Mouse (Mus musculus) frontal cortex, adult 2 months (tissue): ENCODE measurements around the gene Slc17a5. TPM values are rescaled to one million over a fixed set of nuclear protein-coding genes. Genes with fewer than 3 reads are reported as not detected.
A peak's percentile ranks its signal among the peaks of the same experiment; 100 is the strongest.

Source experiments
- DNase-seq, 2 experiments: peaks; one replicate each; pipeline ENCODE4 v3.0.0; 2022; ENCODE audit warnings: low spot score in 1 of 2; ENCODE audit errors: extremely low spot score in 1 of 2
- polyA plus RNA-seq: library from polyadenylated mRNA; depleted of rRNA; stranded (reverse); fragments of >200 nt; gene quantifications from 2 replicates; pipeline ENCODE4 v1.2.3, GENCODE M21; 2012; rRNA removed

Slc17a5 gene
- polyA plus RNA-seq: 14.7 and 17.1 TPM in 2 replicates

DNA sequence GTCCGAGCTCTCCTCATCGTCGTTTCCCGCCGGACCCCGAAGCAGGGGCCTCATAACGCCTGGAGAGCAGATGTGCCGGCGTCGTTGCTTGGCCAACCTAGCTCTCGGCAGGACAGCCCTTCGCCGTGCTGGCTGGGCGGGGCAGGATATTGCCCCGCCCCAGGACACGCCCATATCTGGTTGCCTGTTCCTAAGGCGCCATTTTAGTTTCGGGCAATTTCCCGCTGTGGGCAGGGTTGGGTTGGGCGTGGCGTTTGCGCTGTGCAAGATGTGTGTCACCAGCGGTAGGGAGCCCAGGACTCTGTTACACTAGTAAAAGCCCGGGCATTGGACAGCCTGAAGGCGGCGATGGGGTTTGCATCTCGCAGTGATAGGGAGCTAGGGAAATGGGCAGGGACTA is at the start of gene Slc17a5:
TSS of gene Slc17a5 (minus strand) at position 128 of the 400 bp plus-strand sequence.
- peak; percentile 85 to 94 for DNase-seq

DNA sequence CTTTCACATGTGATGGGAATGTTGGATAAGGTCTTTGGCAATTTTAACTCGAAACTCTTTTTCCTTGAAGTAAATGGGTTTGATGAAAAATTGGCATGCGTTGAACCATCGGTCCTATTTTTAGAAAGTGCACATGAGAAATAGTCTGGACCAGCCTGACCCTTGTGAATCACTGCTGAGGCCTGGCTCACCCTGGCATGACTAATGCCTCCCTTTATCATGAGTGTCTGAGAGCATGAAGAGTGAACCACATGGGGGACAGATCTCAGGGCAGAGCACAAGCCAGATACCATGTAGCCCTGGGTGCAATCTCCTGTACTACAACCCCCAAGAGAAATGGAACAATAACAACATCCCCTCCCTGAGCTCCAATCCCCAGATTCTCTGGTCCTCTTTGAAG is 46.1 kb upstream of the Slc17a5 start:
- no peak for DNase-seq

- DNase-seq: no peak
Observed at GRCm38 (mm10) chr9:78631755-78632434, 44.1 kb upstream of the Slc17a5 start.

GRCm38 (mm10) chr9:78629991-78630390 is 42.1 kb upstream of the Slc17a5 start:
- DNase-seq: no peak

DNA sequence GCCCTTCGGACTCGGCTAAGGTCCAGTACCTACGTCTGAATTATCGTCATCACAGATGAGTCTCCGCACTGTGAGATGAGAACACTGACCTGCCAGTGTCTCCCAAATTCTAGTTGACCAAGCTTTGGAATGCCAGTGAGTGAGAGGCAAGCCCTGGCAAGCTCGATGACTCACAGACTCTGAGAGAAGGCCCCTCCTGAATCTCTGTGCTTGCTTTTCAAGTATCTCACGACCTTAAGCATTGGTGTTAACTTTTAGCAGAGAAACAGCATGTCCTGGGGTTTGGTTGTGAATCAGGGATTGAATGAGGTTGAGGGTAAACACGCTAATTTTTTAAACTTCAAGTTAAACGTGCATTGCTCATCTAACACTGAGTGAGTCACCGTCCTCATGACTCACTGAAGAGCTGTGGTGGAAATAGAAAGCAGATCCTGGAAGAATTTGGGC is 35.5 kb upstream of the Slc17a5 start:
- peak; percentile 15 to 74 for DNase-seq

- no peak for DNase-seq
Observed at GRCm38 (mm10) chr9:78619285-78619684, 31.4 kb upstream of the Slc17a5 start.

DNA sequence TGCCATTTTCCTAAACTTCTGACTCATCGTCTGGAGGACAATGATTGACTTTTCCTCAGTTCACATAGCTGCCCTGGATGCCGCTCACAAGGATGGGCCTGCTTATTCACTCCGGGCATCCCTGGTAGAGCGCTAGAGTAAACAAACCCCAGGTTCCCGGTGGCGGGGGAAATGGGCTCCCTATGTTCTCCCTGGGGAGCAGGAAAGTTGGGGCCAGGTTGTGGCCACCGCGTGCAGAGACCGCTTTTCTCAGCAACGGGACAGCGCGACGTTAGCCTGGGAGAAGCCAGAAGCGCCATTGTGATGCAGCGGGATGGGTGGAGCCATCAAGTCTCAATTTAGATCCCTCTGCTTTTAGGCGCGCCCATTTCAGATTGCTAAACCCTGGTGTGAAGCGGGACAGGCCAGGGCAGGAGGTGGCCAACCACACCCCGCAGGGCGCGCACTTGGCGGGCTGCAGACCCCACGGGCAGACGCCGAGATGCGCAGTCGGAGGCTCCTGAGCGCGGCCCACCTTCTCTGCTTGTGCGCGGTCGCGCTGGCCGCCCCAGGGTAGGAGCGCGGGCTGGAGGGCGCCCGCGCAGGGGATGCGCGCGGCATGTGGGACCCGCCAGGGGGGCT is 27.7 kb upstream of the Slc17a5 start, which contains the start of gene Cd109:
TSS of gene Cd109 (plus strand) at position 146 of the 621 bp plus-strand sequence.
- no peak for DNase-seq

GRCm38 (mm10) chr9:78614201-78614600 is 26.4 kb upstream of the Slc17a5 start:
- peak in 1 of 2 experiments; percentile 64 for DNase-seq

DNA sequence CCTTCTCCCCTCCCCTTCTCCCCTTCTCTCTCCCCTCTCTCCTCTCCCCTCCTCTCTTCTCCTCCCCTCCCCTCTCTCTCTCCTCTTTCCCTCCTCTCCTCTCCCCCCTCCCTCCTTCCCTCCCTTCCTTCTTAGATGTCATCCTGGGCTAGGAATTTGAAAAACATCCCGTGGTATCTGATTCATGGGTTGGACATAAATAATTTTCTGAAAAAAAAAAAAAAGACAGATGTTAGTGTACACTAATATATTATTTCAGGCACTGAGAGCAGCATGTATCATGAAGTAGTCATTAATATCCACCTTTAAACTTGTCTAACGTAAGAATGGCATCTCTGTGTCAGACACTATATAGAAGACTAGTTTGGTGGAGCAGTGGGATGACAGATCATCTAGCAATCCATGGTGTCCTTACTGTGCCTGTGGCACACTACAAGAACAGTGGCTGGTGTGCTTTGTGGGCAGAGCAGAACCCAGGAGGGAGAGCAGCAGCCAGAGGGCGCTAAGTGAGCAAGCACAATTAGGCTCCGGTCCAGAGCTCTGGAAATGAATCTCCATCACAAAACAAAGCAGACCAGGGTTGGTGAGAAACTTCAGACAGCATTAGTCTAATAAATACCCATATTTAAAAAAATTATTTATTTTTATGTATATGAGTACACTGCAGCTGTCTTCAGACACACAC is 13.3 kb upstream of the Slc17a5 start:
- peak in 1 of 2 experiments; percentile 50 for DNase-seq

DNA sequence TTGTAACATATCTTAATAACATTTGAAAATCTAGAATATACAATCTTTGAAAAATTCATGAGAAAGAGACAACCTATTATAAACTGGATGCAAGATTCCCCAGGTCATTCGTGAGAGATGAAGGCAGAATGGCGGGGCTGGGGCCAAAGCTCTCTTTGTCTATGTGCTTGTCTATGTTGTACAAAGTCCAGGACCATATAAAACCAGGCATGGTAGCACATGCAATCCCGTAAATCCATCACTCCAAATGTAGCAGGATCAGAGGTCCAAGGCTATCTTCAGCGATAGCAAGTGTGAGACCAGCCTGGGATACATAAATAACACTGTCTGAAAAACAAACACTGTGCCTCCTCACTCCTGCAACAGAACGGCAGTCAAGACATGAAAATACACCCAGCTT is 12.1 kb upstream of the Slc17a5 start:
- no peak for DNase-seq

DNA sequence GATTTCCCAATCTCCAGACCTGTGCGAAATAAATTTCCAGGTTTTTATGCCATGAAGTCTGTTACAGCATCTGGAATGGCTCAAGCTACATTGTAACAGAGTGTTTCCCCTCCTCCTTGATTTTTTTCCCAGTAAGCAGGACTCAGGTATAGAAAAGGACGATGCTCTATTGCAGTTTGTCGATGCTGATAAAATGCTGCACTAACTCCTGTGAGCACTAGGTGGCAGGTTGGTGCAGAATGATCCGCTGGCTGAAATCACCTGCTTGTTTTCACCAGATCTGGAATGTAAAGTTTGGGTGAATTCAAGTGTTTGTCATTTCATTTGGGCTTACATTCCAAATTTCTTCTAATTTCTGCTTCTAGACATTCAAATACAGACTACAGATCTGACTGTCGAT is 9.0 kb upstream of the Slc17a5 start:
- peak; percentile 31 to 79 for DNase-seq

DNA sequence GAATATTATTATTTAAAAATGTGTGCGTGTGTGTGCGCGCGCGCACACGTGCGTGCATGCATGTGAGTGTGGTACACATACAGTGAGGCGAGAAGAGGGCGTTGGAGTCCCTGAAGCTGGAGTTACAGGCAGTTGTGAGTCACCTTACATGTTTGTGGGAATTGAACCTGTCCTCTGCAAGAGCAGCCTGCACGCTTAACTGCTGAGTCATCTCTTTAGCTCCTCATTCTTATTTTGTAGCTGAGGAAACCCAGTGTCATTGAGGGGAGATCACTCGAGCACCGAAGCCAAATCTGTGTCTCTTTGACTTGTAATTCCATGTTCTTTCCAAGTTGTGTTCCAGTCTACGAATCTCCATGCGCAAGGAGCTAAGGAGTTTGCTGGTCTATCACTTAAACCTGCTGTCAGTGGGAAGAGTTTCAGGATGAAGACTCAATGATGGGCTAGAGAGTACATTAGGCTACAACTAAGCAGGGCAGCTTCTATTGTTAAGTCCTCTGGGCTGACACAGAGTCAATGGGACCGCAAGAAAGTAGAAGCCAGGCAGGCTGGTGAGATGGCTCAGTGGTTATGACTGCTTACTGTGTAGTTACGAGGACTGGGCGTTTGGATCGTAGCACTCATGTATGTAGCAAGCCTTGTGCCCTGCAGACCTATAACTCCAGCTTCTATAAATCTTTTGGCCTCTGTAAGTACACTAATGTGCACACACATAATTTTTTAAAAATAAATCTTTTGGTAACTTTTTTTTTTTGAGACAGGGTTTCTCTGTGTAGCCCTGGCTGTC is 8.1 kb upstream of the Slc17a5 start:
- DNase-seq: no peak

- no peak for DNase-seq
Observed at GRCm38 (mm10) chr9:78595257-78595656, 7.4 kb upstream of the Slc17a5 start.

DNA sequence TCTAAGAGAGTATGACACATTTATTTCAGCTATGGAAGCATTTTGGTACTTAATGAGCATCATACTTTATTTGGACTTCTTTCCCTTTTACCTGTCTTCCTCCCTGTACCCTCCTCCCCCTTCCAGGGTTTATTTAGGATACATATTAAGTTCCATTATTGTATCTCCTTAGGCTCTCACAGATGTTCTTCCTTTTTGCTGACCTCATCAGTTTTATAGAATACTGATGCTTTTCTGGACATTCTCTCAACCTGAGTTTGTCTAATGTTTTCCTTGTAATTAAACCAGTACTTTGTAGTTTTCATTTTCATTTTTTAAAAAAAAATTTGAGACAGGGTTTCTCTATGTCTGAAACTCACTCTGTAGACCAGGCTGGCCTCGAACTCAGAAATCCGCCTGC is 2.6 kb upstream of the Slc17a5 start:
- DNase-seq: no peak

DNA sequence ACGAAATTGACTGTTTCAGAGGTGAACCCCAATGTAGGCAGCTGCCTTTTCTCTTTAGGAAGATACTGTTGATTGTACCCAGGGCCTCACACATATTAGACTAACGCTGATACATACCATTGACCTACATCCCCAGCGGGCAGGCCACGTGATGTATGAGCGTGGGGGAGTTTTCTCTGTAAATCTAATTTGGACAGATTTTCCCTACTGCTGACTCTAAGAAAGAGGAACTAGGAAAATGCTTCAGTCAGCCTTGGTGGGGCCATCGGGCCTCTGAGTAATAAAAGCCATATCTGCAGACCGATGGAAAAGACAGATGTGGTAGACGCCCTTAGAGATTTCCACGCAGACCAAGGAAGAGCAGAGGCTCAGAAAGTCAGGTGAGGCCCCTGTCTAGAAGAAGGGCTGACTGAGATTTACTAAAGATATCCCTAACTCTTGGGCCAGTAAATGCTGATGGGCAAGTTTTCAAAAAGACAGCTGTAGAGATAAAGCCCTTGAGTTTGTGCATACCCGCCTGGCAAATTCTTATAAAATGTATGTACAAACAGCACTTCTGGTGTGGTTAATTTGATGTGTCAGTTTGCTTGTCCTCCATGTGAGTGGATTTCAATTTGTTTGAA is 681 bp upstream of the Slc17a5 start:
- peak in 1 of 2 experiments; percentile 39 for DNase-seq

- DNase-seq: peak; percentile 19 to 40
Observed at GRCm38 (mm10) chr9:78587218-78587883, 490 bp downstream of the Slc17a5 start.

- DNase-seq: no peak
Observed at GRCm38 (mm10) chr9:78579644-78580396, 8.0 kb downstream of the Slc17a5 start.

- DNase-seq: no peak
Observed at GRCm38 (mm10) chr9:78578824-78579223, 9.0 kb downstream of the Slc17a5 start.

DNA sequence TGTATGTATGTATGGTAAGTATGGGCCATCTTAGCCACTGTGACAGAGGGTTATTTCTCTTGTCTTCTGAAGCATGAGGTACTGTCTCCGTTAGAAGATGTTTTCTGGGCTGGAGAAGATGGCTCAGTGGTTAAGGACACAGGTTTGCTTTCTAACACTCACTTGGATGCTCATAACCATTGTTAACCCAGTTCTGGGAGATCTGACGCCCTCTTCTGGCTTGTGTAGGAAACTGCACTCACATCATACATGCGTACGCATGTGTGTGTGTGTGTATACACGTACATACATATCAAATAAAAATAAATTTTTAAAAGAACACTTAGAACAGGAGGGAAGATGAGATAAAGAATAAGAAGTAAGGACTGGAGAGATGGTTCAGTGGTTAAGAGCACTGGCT is 11.4 kb downstream of the Slc17a5 start:
- no peak for DNase-seq
